Mouse (Mus musculus) embryonic stem cell, embryonic (primary cell): Measurements from ENCODE around the gene Gfpt2.

Source experiments
- CTCF ChIA-PET, 4 experiments: fragments of 300-600 bp in 2 of 4; fragments of 350-600 bp in 2 of 4; sonication (Branson Sonifier 250); formaldehyde crosslinking; loops; one replicate each; lab custom pipeline; 2022; ENCODE audit warnings: inconsistent platforms in 2 of 4; lab: Charles Lee
- POLR2A ChIA-PET, 4 experiments: fragments of 300-600 bp in 2 of 4; fragments of 350-600 bp in 2 of 4; sonication (Branson Sonifier 250); formaldehyde crosslinking; loops; one replicate each; lab custom pipeline; 2022; ENCODE audit warnings: antibody characterized with exemption in 4 of 4, inconsistent platforms in 1 of 4; lab: Charles Lee

Gfpt2 gene

GRCm38 (mm10) chr11:49819676-49820075 is 25.7 kb downstream of the Gfpt2 start:
- ChIA-PET CTCF (interaction anchor here in 2 of 4 experiments (0.8 to 1.7 kb wide), 2 partner anchors 10 to 91 kb away, joined by 3 read pairs; no protein-coding TSS in a partner anchor), POLR2A (interaction anchor here in 2 of 4 experiments (0.7 to 1.2 kb wide), 4 partner anchors 11 to 93 kb away, joined by 3 to 4 read pairs (median 4); no protein-coding TSS in a partner anchor)

- CTCF ChIA-PET = interaction anchor here in 3 of 4 experiments (0.6 to 1.5 kb wide), 3 partner anchors 25 to 1905 kb away, joined by 3 to 6 read pairs (median 4); no protein-coding TSS in a partner anchor
- POLR2A ChIA-PET = no interaction called here
Observed at GRCm38 (mm10) chr11:49820928-49821327, 26.9 kb downstream of the Gfpt2 start.

GRCm38 (mm10) chr11:49821546-49821945 is 27.6 kb downstream of the Gfpt2 start:
- CTCF ChIA-PET = interaction anchor here in 2 of 4 experiments (0.6 to 1.5 kb wide), 2 partner anchors 24 to 1904 kb away, joined by 4 to 6 read pairs; no protein-coding TSS in a partner anchor
- POLR2A ChIA-PET = interaction anchor here in 2 of 4 experiments (0.9 to 1.1 kb wide), 2 partner anchors 57 to 67 kb away, joined by 3 read pairs; no protein-coding TSS in a partner anchor

GRCm38 (mm10) chr11:49822337-49822736 is 28.4 kb downstream of the Gfpt2 start:
- CTCF ChIA-PET = interaction anchor here in 3 of 4 experiments (0.9 to 1.1 kb wide), 3 partner anchors 95 to 170 kb away, joined by 3 read pairs; no protein-coding TSS in a partner anchor
- POLR2A ChIA-PET = interaction anchor here in 2 of 4 experiments (1.0 to 1.4 kb wide), 4 partner anchors 14 to 68 kb away, joined by 3 to 4 read pairs (median 3); no protein-coding TSS in a partner anchor

GRCm38 (mm10) chr11:49824896-49825295 is 30.9 kb downstream of the Gfpt2 start:
- POLR2A ChIA-PET = interaction anchor here in 3 of 4 experiments (0.8 to 3.4 kb wide), 13 partner anchors 10 to 537 kb away, joined by 3 to 23 read pairs (median 5); partner anchors contain the start of genes Mapk9 (in 2 of the 3) and Gfpt2 (in 1 of the 3)
- CTCF ChIA-PET = interaction anchor here (0.5 to 2.3 kb wide), 60 partner anchors 9 to 188 kb away, joined by 3 to 28 read pairs (median 4); partner anchors contain the start of genes Mapk9 (in 2 of the 4) and Gfpt2 (in 1 of the 4)

GRCm38 (mm10) chr11:49827243-49827642 is 33.3 kb downstream of the Gfpt2 start:
- CTCF ChIA-PET = no interaction called here
- POLR2A ChIA-PET = interaction anchor here in 2 of 4 experiments (1.0 to 3.4 kb wide), 3 partner anchors 12 to 44 kb away, joined by 4 to 23 read pairs (median 5); no protein-coding TSS in a partner anchor

- POLR2A ChIA-PET = interaction anchor here in 3 of 4 experiments (0.7 to 2.3 kb wide), 4 partner anchors 9 to 21 kb away, joined by 4 to 5 read pairs (median 4); no protein-coding TSS in a partner anchor
Observed at GRCm38 (mm10) chr11:49829176-49829745, 35.3 kb downstream of the Gfpt2 start.

GRCm38 (mm10) chr11:49831980-49832379 is 38.0 kb downstream of the Gfpt2 start:
- POLR2A ChIA-PET = interaction anchor here in 2 of 4 experiments (1.3 to 1.7 kb wide), 3 partner anchors 12 to 22 kb away, joined by 3 to 6 read pairs (median 3); partner anchors contain the start of gene Mapk9 (in 1 of the 2)
- CTCF ChIA-PET = interaction anchor here in 2 of 4 experiments (0.6 to 1.2 kb wide), 2 partner anchors 59 to 68 kb away, joined by 3 read pairs; no protein-coding TSS in a partner anchor

More at GRCm38 (mm10) chr11:49829176-49829745, 35.3 kb downstream of the Gfpt2 start:
- CTCF ChIA-PET = no interaction called here

- POLR2A ChIA-PET = interaction anchor here in 2 of 4 experiments (1.3 to 1.7 kb wide), 3 partner anchors 14 to 39 kb away, joined by 3 to 5 read pairs (median 3); partner anchors contain the start of genes Mapk9 (in 2 of the 2) and Gfpt2 (in 1 of the 2)
- CTCF ChIA-PET = interaction anchor here in 1 of 4 experiments (1.2 to 1.7 kb wide), 2 partner anchors 8 to 60 kb away, joined by 3 to 8 read pairs; no protein-coding TSS in a partner anchor
Observed at GRCm38 (mm10) chr11:49832962-49833361, 39.0 kb downstream of the Gfpt2 start.

- CTCF ChIA-PET = interaction anchor here in 2 of 4 experiments (1.2 to 2.4 kb wide), 3 partner anchors 10 to 11 kb away, joined by 3 to 13 read pairs (median 8); partner anchors contain the start of gene Mapk9 (in 1 of the 2)
- POLR2A ChIA-PET = interaction anchor here in 3 of 4 experiments (0.6 to 1.4 kb wide), 5 partner anchors 9 to 255 kb away, joined by 3 to 6 read pairs (median 3); partner anchors contain the start of genes Gfpt2 (in 1 of the 3) and Mapk9 (in 1 of the 3)
Observed at GRCm38 (mm10) chr11:49834248-49834647, 40.3 kb downstream of the Gfpt2 start.

- POLR2A ChIA-PET = interaction anchor here in 2 of 4 experiments (0.5 to 1.4 kb wide), 5 partner anchors 8 to 542 kb away, joined by 3 to 6 read pairs (median 3); partner anchors contain the start of genes Hnrnph1 (in 1 of the 2) and Mapk9 (in 1 of the 2)
- CTCF ChIA-PET = interaction anchor here in 2 of 4 experiments (1.3 to 2.4 kb wide), 4 partner anchors 10 to 183 kb away, joined by 4 to 13 read pairs (median 5); partner anchors contain the start of gene Mapk9 (in 1 of the 2)
Observed at GRCm38 (mm10) chr11:49835257-49835956, 41.4 kb downstream of the Gfpt2 start.

- POLR2A ChIA-PET = interaction anchor here in 2 of 4 experiments (0.9 to 1.8 kb wide), 6 partner anchors 8 to 125 kb away, joined by 3 to 5 read pairs (median 4); no protein-coding TSS in a partner anchor
- CTCF ChIA-PET = interaction anchor here in 2 of 4 experiments (0.7 to 1.8 kb wide), 3 partner anchors 13 to 66 kb away, joined by 3 to 8 read pairs (median 3); no protein-coding TSS in a partner anchor
Observed at GRCm38 (mm10) chr11:49837717-49838407, 43.9 kb downstream of the Gfpt2 start.

GRCm38 (mm10) chr11:49840666-49841065 is 46.7 kb downstream of the Gfpt2 start:
- POLR2A ChIA-PET = interaction anchor here in 1 of 4 experiments (0.6 to 0.8 kb wide), 2 partner anchors 16 to 129 kb away, joined by 3 read pairs; no protein-coding TSS in a partner anchor
- CTCF ChIA-PET = interaction anchor here in 2 of 4 experiments (0.6 to 0.8 kb wide), 3 partner anchors 16 to 391 kb away, joined by 3 to 10 read pairs (median 3); no protein-coding TSS in a partner anchor

- POLR2A ChIA-PET = interaction anchor here in 1 of 4 experiments (0.7 kb wide), 1 partner anchor 119 kb away, joined by 3 read pairs; no protein-coding TSS in a partner anchor
- CTCF ChIA-PET = interaction anchor here in 2 of 4 experiments (0.7 to 2.8 kb wide), 2 partner anchors 17 to 215 kb away, joined by 7 read pairs; no protein-coding TSS in a partner anchor
Observed at GRCm38 (mm10) chr11:49841886-49842285, 47.9 kb downstream of the Gfpt2 start.

GRCm38 (mm10) chr11:49842718-49843117 is 48.7 kb downstream of the Gfpt2 start:
- POLR2A ChIA-PET = interaction anchor here in 2 of 4 experiments (0.5 to 1.9 kb wide), 7 partner anchors 10 to 120 kb away, joined by 3 to 5 read pairs (median 4); no protein-coding TSS in a partner anchor

GRCm38 (mm10) chr11:49844311-49844710 is 50.3 kb downstream of the Gfpt2 start:
- ChIA-PET POLR2A (interaction anchor here in 3 of 4 experiments (0.6 to 1.9 kb wide), 9 partner anchors 9 to 122 kb away, joined by 3 to 6 read pairs (median 4); no protein-coding TSS in a partner anchor), CTCF (interaction anchor here in 3 of 4 experiments (1.3 to 2.8 kb wide), 12 partner anchors 8 to 192 kb away, joined by 3 to 28 read pairs (median 6); no protein-coding TSS in a partner anchor)

More at GRCm38 (mm10) chr11:49842718-49843117, 48.7 kb downstream of the Gfpt2 start:
- CTCF ChIA-PET = interaction anchor here in 3 of 4 experiments (0.5 to 2.8 kb wide), 7 partner anchors 10 to 534 kb away, joined by 3 to 11 read pairs (median 4); partner anchors contain the start of gene Hnrnph1 (in 1 of the 3)
